Mouse (Mus musculus) liver, postnatal 0 days (tissue): ENCODE measurements around the gene Pygo1.

Experiments
- CTCF ChIP-seq: sonication (generic); IDR thresholded peaks from 2 replicates; pipeline ENCODE4 v1.5.1; 2016; ENCODE audit warnings: antibody characterized with exemption, low read depth
- EP300 ChIP-seq: IDR thresholded peaks from 2 replicates; pipeline ENCODE4 v1.6.1; 2016; ENCODE audit warnings: antibody characterized with exemption, low read depth, mild to moderate bottlenecking

- TF ChIP-seq CTCF (no peak), EP300 (no peak)
Observed at GRCm38 (mm10) chr9:72906693-72907103, 18.7 kb upstream of the Pygo1 start.
